Mouse (Mus musculus): ENCODE results near the gene Dnaja2.

GRCm38 (mm10) chr8:85557601-85557986 lies 2.5 kb upstream of the Dnaja2 start:
- TF ChIP-seq CTCF (IDR thresholded peaks at IDR 0.05; ENCODE audit: insufficient read depth, low read depth, low read length), result no peak
- no peak for TF ChIP-seq POLR2A (IDR thresholded peaks at IDR 0.05; ENCODE audit: insufficient read depth, low read depth, low read length)
